12 mouse cellular contexts compared by ENCODE assay signal in the genomic region with DNA sequence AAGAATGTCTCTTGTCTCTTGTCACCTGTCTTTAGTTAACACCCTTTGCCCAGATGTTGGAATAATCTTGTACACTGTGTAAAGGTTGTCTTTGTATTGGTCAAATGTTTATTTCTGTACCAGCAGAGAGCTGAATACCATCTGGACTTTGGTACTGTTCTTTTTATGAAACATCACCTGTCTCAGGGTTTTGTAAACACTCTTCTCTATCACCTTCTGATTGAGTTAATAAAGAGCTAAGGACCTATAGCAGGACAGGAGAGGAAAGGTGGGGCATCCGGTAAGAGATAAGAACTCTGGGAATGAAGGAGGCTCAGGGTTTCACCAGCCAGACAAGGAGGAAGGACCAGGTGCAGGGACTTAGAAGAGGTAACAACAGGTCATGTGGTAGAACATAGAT.
"Had no signal": no experiment of that assay in that cellular context is flagged by ENCODE, and none has a peak within 500 bp of the region (broad histone marks: within the 10 kb centered on the region; RNA-seq: fewer than 3 reads in every experiment).

No protein-coding gene starts in this region.

- H3K9ac ChIP-seq: hindbrain, embryonic 14.5 days; limb, embryonic 12.5 days; liver, embryonic 13.5 days; midbrain, embryonic 13.5 days; neural tube, embryonic 15.5 days had no signal

- H3K27me3 ChIP-seq: limb, embryonic 12.5 days; liver, embryonic 13.5 days; midbrain, embryonic 13.5 days; neural tube, embryonic 15.5 days had no signal

- DNase-seq: kidney, postnatal 25 days; liver, embryonic 13.5 days; lung, adult 2 months; lung, postnatal 36 days; spleen, adult 18-20 months; thymus, postnatal 36 days had no signal

- H3K27ac ChIP-seq: hindbrain, embryonic 14.5 days; limb, embryonic 12.5 days; liver, embryonic 13.5 days; midbrain, embryonic 13.5 days; neural tube, embryonic 15.5 days had no signal

- H3K9me3 ChIP-seq: limb, embryonic 12.5 days; liver, embryonic 13.5 days; midbrain, embryonic 13.5 days; neural tube, embryonic 15.5 days had no signal

- ATAC-seq: lung, postnatal 0 days; midbrain, embryonic 13.5 days had no signal

- H3K4me1 ChIP-seq: limb, embryonic 12.5 days; liver, embryonic 13.5 days; neural tube, embryonic 15.5 days had no signal

- H3K4me2 ChIP-seq: hindbrain, embryonic 14.5 days; limb, embryonic 12.5 days; liver, embryonic 13.5 days; midbrain, embryonic 13.5 days; neural tube, embryonic 15.5 days had no signal

- H3K4me3 ChIP-seq: limb, embryonic 12.5 days; liver, embryonic 13.5 days; midbrain, embryonic 13.5 days; myocyte; neural tube, embryonic 15.5 days had no signal

- H3K36me3 ChIP-seq: limb, embryonic 12.5 days; liver, embryonic 13.5 days; midbrain, embryonic 13.5 days; neural tube, embryonic 15.5 days had no signal
